Mouse (Mus musculus): Measurements from ENCODE around the gene Whrn.

DNA sequence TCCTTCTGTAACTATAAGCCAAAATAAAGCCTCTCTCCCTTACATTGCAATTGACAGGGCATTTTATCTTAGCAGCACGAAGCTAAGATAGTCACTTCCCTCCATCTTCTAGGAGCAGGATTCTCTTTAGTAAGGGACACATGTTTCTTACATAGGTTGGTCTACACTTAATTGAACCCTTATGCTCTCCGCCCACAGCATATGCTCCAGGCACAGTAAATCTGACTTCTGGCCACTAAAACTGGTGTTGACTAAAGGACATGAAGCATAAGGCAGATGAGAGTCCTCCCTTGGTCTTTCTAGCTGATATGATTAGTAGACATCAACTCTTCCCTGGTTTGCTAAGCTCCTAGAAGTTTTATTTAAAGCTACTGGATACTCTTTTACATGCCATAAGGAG lies 17.1 kb upstream of the Whrn start:
- TF ChIP-seq HCFC1 (IDR thresholded peaks at IDR 0.05; ENCODE audit: borderline replicate concordance, insufficient read depth, low read length) = no peak
- TF ChIP-seq ZC3H11A (IDR thresholded peaks at IDR 0.05; ENCODE audit: borderline replicate concordance, low read depth, low read length) = no peak
- TF ChIP-seq MAFK (IDR thresholded peaks at IDR 0.05; ENCODE audit: insufficient read depth, low read depth, low read length) = no peak
- no peak for TF ChIP-seq ZNF384 (IDR thresholded peaks at IDR 0.05; ENCODE audit: low read depth, low read length)

Data from ES-E14 (cell line).